Mouse (Mus musculus): ENCODE measurements around the gene Nxnl2.

The Nxnl2 gene

GRCm38 (mm10) chr13:51170691-51171680 lies at the start of gene Nxnl2:
Nxnl2 (plus strand) TSS chr13:51171022.
- DNase-seq (ENCODE audit: low spot score): peak; percentile 24

- no peak for DNase-seq (ENCODE audit: low spot score)
Observed at GRCm38 (mm10) chr13:51121966-51122365, 48.9 kb upstream of the Nxnl2 start.

- DNase-seq (ENCODE audit: low spot score): no peak
Observed at GRCm38 (mm10) chr13:51122771-51123170, 48.1 kb upstream of the Nxnl2 start.

GRCm38 (mm10) chr13:51125357-51125756 lies 45.5 kb upstream of the Nxnl2 start:
- no peak for DNase-seq (ENCODE audit: low spot score)

GRCm38 (mm10) chr13:51127906-51128305 lies 42.9 kb upstream of the Nxnl2 start:
- DNase-seq (ENCODE audit: low spot score): no peak

GRCm38 (mm10) chr13:51128417-51128816 lies 42.4 kb upstream of the Nxnl2 start:
- no peak for DNase-seq (ENCODE audit: low spot score)

GRCm38 (mm10) chr13:51131179-51131578 lies 39.6 kb upstream of the Nxnl2 start:
- no peak for DNase-seq (ENCODE audit: low spot score)

- DNase-seq (ENCODE audit: low spot score): no peak
Observed at GRCm38 (mm10) chr13:51136315-51136714, 34.5 kb upstream of the Nxnl2 start.

- DNase-seq (ENCODE audit: low spot score): no peak
Observed at GRCm38 (mm10) chr13:51136996-51137701, 33.7 kb upstream of the Nxnl2 start.

GRCm38 (mm10) chr13:51137702-51138031 lies 33.2 kb upstream of the Nxnl2 start:
- no peak for DNase-seq (ENCODE audit: low spot score)

- DNase-seq (ENCODE audit: low spot score): no peak
Observed at GRCm38 (mm10) chr13:51147106-51147505, 23.7 kb upstream of the Nxnl2 start.

GRCm38 (mm10) chr13:51152966-51153669 lies 17.7 kb upstream of the Nxnl2 start:
- DNase-seq (ENCODE audit: low spot score): no peak

- no peak for DNase-seq (ENCODE audit: low spot score)
Observed at GRCm38 (mm10) chr13:51153670-51154030, 17.2 kb upstream of the Nxnl2 start.

- no peak for DNase-seq (ENCODE audit: low spot score)
Observed at GRCm38 (mm10) chr13:51155178-51156013, 15.4 kb upstream of the Nxnl2 start.

GRCm38 (mm10) chr13:51156014-51156386 lies 14.8 kb upstream of the Nxnl2 start:
- no peak for DNase-seq (ENCODE audit: low spot score)

GRCm38 (mm10) chr13:51157291-51157690 lies 13.5 kb upstream of the Nxnl2 start:
- no peak for DNase-seq (ENCODE audit: low spot score)

GRCm38 (mm10) chr13:51161672-51162071 lies 9.2 kb upstream of the Nxnl2 start:
- DNase-seq (ENCODE audit: low spot score): no peak

GRCm38 (mm10) chr13:51162246-51162645 lies 8.6 kb upstream of the Nxnl2 start:
- no peak for DNase-seq (ENCODE audit: low spot score)

- no peak for DNase-seq (ENCODE audit: low spot score)
Observed at GRCm38 (mm10) chr13:51166711-51167110, 4.1 kb upstream of the Nxnl2 start.

- no peak for DNase-seq (ENCODE audit: low spot score)
Observed at GRCm38 (mm10) chr13:51170215-51170614, 607 bp upstream of the Nxnl2 start.

- no peak for DNase-seq (ENCODE audit: low spot score)
Observed at GRCm38 (mm10) chr13:51172601-51173000, 1.8 kb downstream of the Nxnl2 start.

- DNase-seq (ENCODE audit: low spot score): no peak
Observed at GRCm38 (mm10) chr13:51178932-51179331, 8.1 kb downstream of the Nxnl2 start.

Measured in ovary, postnatal 10 days (tissue).